20 mouse cellular contexts compared by ENCODE assay signal in genomic region chr5:17648865-17649542, GRCm38 (mm10).
A peak's percentile ranks its signal among the peaks of the same experiment; 100 is the strongest.
DNase-seq lines count a peak whose midpoint lies in the region; ATAC-seq and TF ChIP-seq lines count a peak whose summit lies in the region.
"Had no signal": no experiment of that assay in that cellular context is flagged by ENCODE, and none has a peak within 500 bp of the region (broad histone marks: within the 10 kb centered on the region; RNA-seq: fewer than 3 reads in every experiment).

No protein-coding gene starts in this region.

- TF ChIP-seq CTCF in stomach, postnatal 0 days (IDR thresholded peaks at IDR 0.05; ENCODE audit: low read depth), result no peak

- peak overlapping the region; percentile 37; the same call in 1 of the 2 replicates for H3K27ac ChIP-seq in kidney, embryonic 15.5 days
- no peak overlapping the region for H3K27ac ChIP-seq in stomach, embryonic 14.5 days (ENCODE audit: low read length)
- H3K27ac ChIP-seq in stomach, postnatal 0 days (replicated peaks), result no peak overlapping the region
- H3K27ac ChIP-seq in limb, embryonic 13.5 days, result peak overlapping the region; percentile 86; the same call in 1 of the 2 replicates
- H3K27ac ChIP-seq in liver, embryonic 12.5 days, result no peak overlapping the region
- H3K27ac ChIP-seq: gastrocnemius, adult 2 months had no signal

- WGBS in kidney, embryonic 15.5 days, result 5% methylated on average over 1 of the region's 1 CpGs
- WGBS in stomach, embryonic 14.5 days, result 5% methylated on average over 1 of the region's 1 CpGs
- WGBS in stomach, postnatal 0 days, result 13% methylated on average over 1 of the region's 1 CpGs
- WGBS in limb, embryonic 13.5 days, result 2% methylated on average over 1 of the region's 1 CpGs
- 26% methylated on average over 1 of the region's 1 CpGs for WGBS in liver, embryonic 12.5 days (ENCODE audit: insufficient replicate concordance)

- no peak for DNase-seq in kidney, postnatal 14 days
- no peak for DNase-seq in stomach, postnatal 0 days (ENCODE audit: low spot score)
- DNase-seq in cerebellum, adult 11 months, result no peak
- DNase-seq: B cell, adult 2 months; cerebellum, adult 2 months; cerebellum, postnatal 25 days; gastrocnemius, adult 2 months; kidney, postnatal 4 days; lung, postnatal 4 days; thymus, postnatal 25 days had no signal

- H3K27me3 ChIP-seq in kidney, embryonic 15.5 days, result no peaks in the 10 kb centered on the region
- H3K27me3 ChIP-seq in stomach, embryonic 14.5 days (ENCODE audit: control insufficient read depth, insufficient read depth, low read length), result no peaks in the 10 kb centered on the region
- H3K27me3 ChIP-seq in stomach, postnatal 0 days (ENCODE audit: control insufficient read depth, insufficient read depth, low read length), result no peaks in the 10 kb centered on the region
- no peaks in the 10 kb centered on the region for H3K27me3 ChIP-seq in limb, embryonic 13.5 days
- no peaks in the 10 kb centered on the region for H3K27me3 ChIP-seq in liver, embryonic 12.5 days (replicated peaks)
- H3K27me3 ChIP-seq: CH12.LX; embryonic facial prominence, embryonic 13.5 days; limb, embryonic 15.5 days; Patski had no signal

- no peak overlapping the region for H3K4me3 ChIP-seq in kidney, embryonic 15.5 days (replicated peaks)
- no peak overlapping the region for H3K4me3 ChIP-seq in stomach, embryonic 14.5 days (ENCODE audit: low read depth, low read length)
- no peak overlapping the region for H3K4me3 ChIP-seq in stomach, postnatal 0 days (ENCODE audit: low read depth, low read length)
- no peak overlapping the region for H3K4me3 ChIP-seq in limb, embryonic 13.5 days
- H3K4me3 ChIP-seq in liver, embryonic 12.5 days, result no peak overlapping the region
- H3K4me3 ChIP-seq: embryonic facial prominence, embryonic 13.5 days; gastrocnemius, adult 2 months; limb, embryonic 15.5 days had no signal

- no peaks in the 10 kb centered on the region for H3K36me3 ChIP-seq in kidney, embryonic 15.5 days
- no peaks in the 10 kb centered on the region for H3K36me3 ChIP-seq in stomach, embryonic 14.5 days (ENCODE audit: control insufficient read depth, insufficient read depth, low read length)
- H3K36me3 ChIP-seq in stomach, postnatal 0 days (ENCODE audit: control insufficient read depth, insufficient read depth, low read length), result no peaks in the 10 kb centered on the region
- no peaks in the 10 kb centered on the region for H3K36me3 ChIP-seq in limb, embryonic 13.5 days
- no peaks in the 10 kb centered on the region for H3K36me3 ChIP-seq in liver, embryonic 12.5 days
- H3K36me3 ChIP-seq: embryonic facial prominence, embryonic 13.5 days; G1E; limb, embryonic 15.5 days had no signal

- no peaks in the 10 kb centered on the region for H3K9me3 ChIP-seq in kidney, embryonic 15.5 days (replicated peaks)
- no peaks in the 10 kb centered on the region for H3K9me3 ChIP-seq in stomach, embryonic 14.5 days (ENCODE audit: control insufficient read depth, low read depth, low read length)
- no peaks in the 10 kb centered on the region for H3K9me3 ChIP-seq in stomach, postnatal 0 days (ENCODE audit: control insufficient read depth, low read length)
- H3K9me3 ChIP-seq in limb, embryonic 13.5 days, result no peaks in the 10 kb centered on the region
- no peaks in the 10 kb centered on the region for H3K9me3 ChIP-seq in liver, embryonic 12.5 days (replicated peaks)
- H3K9me3 ChIP-seq: embryonic facial prominence, embryonic 13.5 days; G1E; limb, embryonic 15.5 days had no signal

- no peak for TF ChIP-seq EP300 in stomach, postnatal 0 days (optimal IDR thresholded peaks at IDR 0.05)

- H3K4me1 ChIP-seq in kidney, embryonic 15.5 days, result peaks cover 12% of the 10 kb centered on the region; the same call in 1 of the 2 replicates
- H3K4me1 ChIP-seq in stomach, embryonic 14.5 days (ENCODE audit: control insufficient read depth, insufficient read depth, low read length), result no peaks in the 10 kb centered on the region
- H3K4me1 ChIP-seq in stomach, postnatal 0 days (replicated peaks; ENCODE audit: control insufficient read depth, insufficient read depth), result no peaks in the 10 kb centered on the region
- peaks cover 22% of the 10 kb centered on the region for H3K4me1 ChIP-seq in limb, embryonic 13.5 days
- no peaks in the 10 kb centered on the region for H3K4me1 ChIP-seq in liver, embryonic 12.5 days

- H3K9ac ChIP-seq in kidney, embryonic 15.5 days, result no peak overlapping the region
- H3K9ac ChIP-seq in stomach, embryonic 14.5 days (replicated peaks; ENCODE audit: low read depth, low read length), result no peak overlapping the region
- no peak overlapping the region for H3K9ac ChIP-seq in stomach, postnatal 0 days (ENCODE audit: low read length)
- H3K9ac ChIP-seq in limb, embryonic 13.5 days, result no peak overlapping the region
- H3K9ac ChIP-seq in liver, embryonic 12.5 days, result no peak overlapping the region
- H3K9ac ChIP-seq: embryonic facial prominence, embryonic 13.5 days; limb, embryonic 15.5 days had no signal

- no peak overlapping the region for H3K4me2 ChIP-seq in kidney, embryonic 15.5 days
- H3K4me2 ChIP-seq in stomach, embryonic 14.5 days (replicated peaks; ENCODE audit: low read depth, low read length), result no peak overlapping the region
- H3K4me2 ChIP-seq in stomach, postnatal 0 days (replicated peaks; ENCODE audit: low read depth), result no peak overlapping the region
- no peak overlapping the region for H3K4me2 ChIP-seq in limb, embryonic 13.5 days (replicated peaks)
- no peak overlapping the region for H3K4me2 ChIP-seq in liver, embryonic 12.5 days
- H3K4me2 ChIP-seq: embryonic facial prominence, embryonic 13.5 days; limb, embryonic 15.5 days had no signal

- ATAC-seq in kidney, embryonic 15.5 days (replicated peaks; ENCODE audit: low FRiP score), result no peak
- ATAC-seq in stomach, embryonic 14.5 days (ENCODE audit: insufficient number of reproducible peaks, insufficient read depth, low FRiP score, low read depth), result peak; percentile 56; the same call in 1 of the 2 replicates
- ATAC-seq in stomach, postnatal 0 days (ENCODE audit: low FRiP score, low TSS enrichment), result no peak
- no peak for ATAC-seq in limb, embryonic 13.5 days (ENCODE audit: low FRiP score, low read depth)
- ATAC-seq in liver, embryonic 12.5 days, result no peak
- ATAC-seq: inflammation-experienced regulatory T-cells, adult 6 months; Patski had no signal

Comparison
In these comparisons a context has a peak if more than half of its experiments do, and no peak if none do; other contexts are left out.
1. H3K27ac ChIP-seq: peak in kidney, embryonic 15.5 days (single experiment) and limb, embryonic 13.5 days (single experiment); none in stomach, embryonic 14.5 days (single experiment), stomach, postnatal 0 days (single experiment) and liver, embryonic 12.5 days (single experiment).